Mouse (Mus musculus): ENCODE results near the gene Efcab12. TPM values are rescaled to one million over a fixed set of nuclear protein-coding genes. Genes with fewer than 3 reads are reported as not detected.
A peak's percentile ranks its signal among the peaks of the same experiment; 100 is the strongest.

Gene Efcab12
- polyA plus RNA-seq, 1 experiment from 2014 or later = 2.7 TPM

DNA sequence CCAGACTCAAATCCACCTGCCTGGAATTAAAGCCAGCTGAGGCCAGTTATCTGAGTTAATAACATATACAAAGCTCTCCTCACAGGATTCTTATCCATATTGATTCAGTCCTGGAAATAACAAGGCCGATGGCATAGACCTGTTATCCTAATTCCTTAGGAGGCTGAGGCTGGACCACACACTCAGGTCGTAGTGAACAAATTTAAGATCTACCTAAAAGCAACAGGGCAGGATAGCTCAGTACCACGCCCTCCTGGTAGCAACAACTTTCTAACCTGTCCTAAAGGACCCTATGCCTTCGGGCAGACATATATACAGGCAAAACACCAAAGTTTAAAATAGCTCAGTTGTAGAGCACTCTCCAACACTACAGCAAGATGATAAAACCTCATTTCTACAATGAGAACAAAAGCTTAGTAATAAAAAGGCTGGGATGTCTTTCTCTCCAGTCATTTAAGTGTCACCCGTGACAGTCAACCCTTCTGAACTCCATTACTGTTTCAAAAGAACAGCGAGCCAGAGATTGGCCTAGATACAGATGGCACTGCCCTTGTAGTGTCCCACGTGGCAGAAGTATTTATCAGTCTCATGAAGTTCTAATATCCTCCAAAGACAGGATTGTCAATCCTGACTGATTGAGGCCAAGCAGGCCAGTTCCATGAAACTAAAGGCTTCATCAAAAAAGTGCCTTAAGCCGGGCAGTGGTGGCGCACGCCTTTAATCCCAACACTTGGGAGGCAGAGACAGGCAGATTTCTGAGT lies 33.6 kb downstream of the Efcab12 start:
- no peak overlapping the region for H3K27ac ChIP-seq
- H3K9ac ChIP-seq = no peak overlapping the region
- peaks cover 22% of the 10 kb centered on the region for H3K4me1 ChIP-seq
- H3K4me3 ChIP-seq = no peak overlapping the region
- WGBS = 67% methylated on average over 10 of the region's 10 CpGs
- ATAC-seq (replicated peaks) = no peak
- H3K27me3 ChIP-seq (replicated peaks) = no peaks in the 10 kb centered on the region
- no peak overlapping the region for H3K4me2 ChIP-seq
- H3K9me3 ChIP-seq = no peaks in the 10 kb centered on the region
- peaks cover 26% of the 10 kb centered on the region for H3K36me3 ChIP-seq (replicated peaks)

DNA sequence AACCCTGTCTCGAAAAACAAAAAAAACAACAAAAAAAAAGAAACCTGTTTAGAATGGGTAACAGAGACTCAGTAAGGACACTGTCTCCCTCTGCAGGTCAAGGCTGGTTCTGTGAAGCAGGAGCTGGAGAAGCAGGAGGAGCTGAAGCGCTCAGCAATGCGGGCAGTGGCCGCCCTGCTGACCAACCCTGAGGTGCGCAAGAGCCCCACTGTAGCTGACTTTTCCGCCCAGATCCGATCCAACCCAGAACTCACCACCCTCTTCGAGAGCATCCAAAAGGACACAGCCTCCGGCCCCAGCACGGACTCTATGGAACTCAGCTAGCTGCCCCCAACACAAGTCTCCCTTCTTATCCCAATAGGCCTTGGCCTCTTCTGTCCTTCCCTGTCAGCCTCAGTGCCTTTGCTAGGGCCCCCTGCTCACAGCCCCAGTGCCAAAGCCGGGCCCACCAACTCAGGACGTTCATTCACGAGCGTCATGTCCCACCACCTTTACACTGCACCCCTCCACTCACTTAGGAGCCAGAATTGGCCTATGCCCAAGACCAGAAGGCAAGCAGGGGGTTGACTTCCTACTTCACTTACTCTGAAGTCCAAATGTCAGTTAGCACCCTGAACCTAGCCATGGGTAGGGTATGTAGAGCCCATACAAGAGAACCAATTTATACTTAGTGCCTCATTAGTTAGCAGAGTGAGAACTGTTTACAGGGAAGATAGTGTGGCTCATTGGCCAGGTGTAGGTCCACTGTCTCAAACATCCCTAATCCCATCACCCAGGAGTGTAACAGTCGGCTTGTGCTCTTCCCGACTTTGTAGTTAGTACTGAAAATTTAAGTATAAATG lies 34.5 kb downstream of the Efcab12 start:
- no peak overlapping the region for H3K4me3 ChIP-seq
- 48% methylated on average over 16 of the region's 16 CpGs for WGBS
- H3K9me3 ChIP-seq = no peaks in the 10 kb centered on the region
- no peaks in the 10 kb centered on the region for H3K27me3 ChIP-seq (replicated peaks)
- H3K4me2 ChIP-seq = no peak overlapping the region
- peaks cover 22% of the 10 kb centered on the region for H3K4me1 ChIP-seq
- H3K9ac ChIP-seq = no peak overlapping the region
- no peak overlapping the region for H3K27ac ChIP-seq
- H3K36me3 ChIP-seq (replicated peaks) = peaks cover 30% of the 10 kb centered on the region
- no peak for ATAC-seq (replicated peaks)

DNA sequence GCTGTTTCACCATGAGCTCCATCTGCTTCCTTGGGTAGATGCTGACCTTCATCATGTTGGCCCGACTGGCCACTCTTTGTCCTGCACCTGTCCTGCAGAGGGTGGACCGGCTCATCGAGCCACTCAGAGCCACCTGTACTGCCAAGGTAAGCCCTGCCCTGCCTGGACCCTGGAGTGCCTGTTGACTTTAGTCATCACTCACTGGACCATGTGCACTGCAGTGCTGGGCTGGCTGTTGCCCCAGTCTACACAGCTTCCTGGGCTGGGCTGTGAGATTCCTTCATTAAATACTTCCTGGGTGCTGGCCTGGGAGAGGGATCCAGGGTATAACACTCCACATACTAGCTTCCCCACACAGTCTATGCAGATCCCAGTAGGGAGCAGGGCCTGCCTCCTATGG lies 36.4 kb downstream of the Efcab12 start:
- H3K4me1 ChIP-seq = peaks cover 13% of the 10 kb centered on the region
- H3K4me2 ChIP-seq = no peak overlapping the region
- peaks cover 46% of the 10 kb centered on the region for H3K36me3 ChIP-seq (replicated peaks)
- no peak overlapping the region for H3K9ac ChIP-seq
- WGBS = 97% methylated on average over 3 of the region's 3 CpGs
- no peak for ATAC-seq (replicated peaks)
- H3K9me3 ChIP-seq = no peaks in the 10 kb centered on the region
- no peaks in the 10 kb centered on the region for H3K27me3 ChIP-seq (replicated peaks)
- H3K27ac ChIP-seq = no peak overlapping the region
- H3K4me3 ChIP-seq = no peak overlapping the region

DNA sequence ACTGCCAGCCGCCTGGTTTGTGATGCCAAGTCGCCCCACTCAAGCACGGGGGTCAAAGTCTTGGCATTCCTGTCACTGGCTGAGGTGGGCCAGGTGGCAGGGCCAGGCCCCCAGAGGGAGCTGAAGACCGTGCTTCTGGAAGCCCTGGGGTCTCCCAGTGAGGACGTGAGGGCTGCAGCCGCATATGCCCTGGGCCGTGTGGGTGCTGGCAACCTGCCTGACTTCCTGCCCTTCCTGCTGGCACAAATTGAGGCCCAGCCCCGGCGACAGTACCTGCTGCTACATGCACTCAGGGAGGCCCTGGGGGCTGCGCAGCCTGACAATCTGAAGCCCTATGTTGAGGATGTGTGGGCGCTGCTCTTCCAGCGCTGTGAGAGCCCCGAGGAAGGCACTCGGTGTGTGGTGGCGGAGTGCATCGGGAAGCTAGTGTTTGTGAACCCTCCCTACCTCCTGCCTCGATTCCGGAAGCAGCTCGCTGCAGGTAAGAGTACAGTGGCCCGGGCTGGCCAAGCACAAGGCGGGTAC lies 45.5 kb downstream of the Efcab12 start:
- ATAC-seq (replicated peaks) = no peak
- no peaks in the 10 kb centered on the region for H3K27me3 ChIP-seq (replicated peaks)
- H3K4me1 ChIP-seq = no peaks in the 10 kb centered on the region
- H3K4me3 ChIP-seq = no peak overlapping the region
- H3K36me3 ChIP-seq (replicated peaks) = peaks cover 59% of the 10 kb centered on the region
- no peak overlapping the region for H3K9ac ChIP-seq
- H3K27ac ChIP-seq = no peak overlapping the region
- 92% methylated on average over 21 of the region's 21 CpGs for WGBS
- H3K4me2 ChIP-seq = no peak overlapping the region
- no peaks in the 10 kb centered on the region for H3K9me3 ChIP-seq

- H3K4me3 ChIP-seq = no peak overlapping the region
- no peak overlapping the region for H3K9ac ChIP-seq
- H3K36me3 ChIP-seq (replicated peaks) = peaks cover 61% of the 10 kb centered on the region
- no peak for ATAC-seq (replicated peaks)
- H3K4me2 ChIP-seq = no peak overlapping the region
- H3K27ac ChIP-seq = no peak overlapping the region
- no peaks in the 10 kb centered on the region for H3K4me1 ChIP-seq
- 90% methylated on average over 34 of the region's 34 CpGs for WGBS
- H3K27me3 ChIP-seq (replicated peaks) = no peaks in the 10 kb centered on the region
- H3K9me3 ChIP-seq = no peaks in the 10 kb centered on the region
Observed at GRCm38 (mm10) chr6:115791842-115792686, 46.1 kb downstream of the Efcab12 start.

- H3K4me3 ChIP-seq = no peak overlapping the region
- H3K9ac ChIP-seq = no peak overlapping the region
- H3K9me3 ChIP-seq = no peaks in the 10 kb centered on the region
- H3K36me3 ChIP-seq (replicated peaks) = peaks cover 58% of the 10 kb centered on the region
- no peaks in the 10 kb centered on the region for H3K27me3 ChIP-seq (replicated peaks)
- H3K4me2 ChIP-seq = no peak overlapping the region
- H3K27ac ChIP-seq = no peak overlapping the region
- WGBS = 84% methylated on average over 10 of the region's 10 CpGs
- H3K4me1 ChIP-seq = no peaks in the 10 kb centered on the region
- no peak for ATAC-seq (replicated peaks)
Observed at GRCm38 (mm10) chr6:115791016-115791415, 47.2 kb downstream of the Efcab12 start.

DNA sequence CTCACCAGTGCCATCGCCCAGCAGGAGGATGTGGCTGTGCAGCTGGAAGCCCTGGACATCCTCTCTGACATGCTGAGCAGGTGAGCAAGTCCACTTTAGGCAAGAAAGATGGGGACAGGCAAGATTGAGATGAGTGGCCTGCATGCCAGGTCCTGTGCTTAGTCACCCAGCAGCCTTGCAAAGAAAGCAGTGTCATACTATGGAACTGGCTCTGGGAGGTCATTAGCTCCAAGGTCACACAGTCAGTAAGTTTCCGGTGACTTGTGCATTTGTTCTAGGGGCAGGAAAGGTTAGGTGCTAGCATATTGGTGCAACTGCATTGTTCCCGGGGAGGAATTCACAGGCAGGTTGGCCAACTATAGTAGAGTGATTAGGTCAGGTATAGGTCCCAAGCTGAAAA lies 55.4 kb downstream of the Efcab12 start:
- ATAC-seq (replicated peaks) = no peak
- Histone ChIP-seq H3K27me3 (replicated peaks) (no peaks in the 10 kb centered on the region), H3K4me3 (no peak overlapping the region), H3K9me3 (no peaks in the 10 kb centered on the region), H3K27ac (no peak overlapping the region), H3K36me3 (replicated peaks) (peaks cover 37% of the 10 kb centered on the region), H3K4me1 (no peaks in the 10 kb centered on the region), H3K4me2 (no peak overlapping the region), H3K9ac (no peak overlapping the region)
- WGBS = 97% methylated on average over 3 of the region's 3 CpGs

- peak overlapping the region; percentile 88 for H3K4me2 ChIP-seq
- 70% methylated on average over 9 of the region's 9 CpGs for WGBS
- no peak for ATAC-seq (replicated peaks)
- H3K27me3 ChIP-seq (replicated peaks) = no peaks in the 10 kb centered on the region
- H3K9me3 ChIP-seq = no peaks in the 10 kb centered on the region
- peaks cover 26% of the 10 kb centered on the region for H3K4me1 ChIP-seq
- no peaks in the 10 kb centered on the region for H3K36me3 ChIP-seq (replicated peaks)
- no peak overlapping the region for H3K27ac ChIP-seq
- H3K9ac ChIP-seq = 0 out of 2 replicates have a peak overlapping the region, but pooled peaks have one; percentile 88
- H3K4me3 ChIP-seq = peak overlapping the region; percentile 95
Observed at GRCm38 (mm10) chr6:115776363-115776762, 61.8 kb downstream of the Efcab12 start.

- no peaks in the 10 kb centered on the region for H3K36me3 ChIP-seq (replicated peaks)
- no peak for ATAC-seq (replicated peaks)
- H3K9me3 ChIP-seq = no peaks in the 10 kb centered on the region
- 44% methylated on average over 3 of the region's 3 CpGs for WGBS
- peak overlapping the region; percentile 95 for H3K4me3 ChIP-seq
- H3K9ac ChIP-seq = peak overlapping the region; percentile 88; the same call in 1 of the 2 replicates
- no peak overlapping the region for H3K27ac ChIP-seq
- peaks cover 26% of the 10 kb centered on the region for H3K4me1 ChIP-seq
- H3K4me2 ChIP-seq = peak overlapping the region; percentile 88
- H3K27me3 ChIP-seq (replicated peaks) = no peaks in the 10 kb centered on the region
Observed at GRCm38 (mm10) chr6:115775838-115776237, 62.4 kb downstream of the Efcab12 start.

DNA sequence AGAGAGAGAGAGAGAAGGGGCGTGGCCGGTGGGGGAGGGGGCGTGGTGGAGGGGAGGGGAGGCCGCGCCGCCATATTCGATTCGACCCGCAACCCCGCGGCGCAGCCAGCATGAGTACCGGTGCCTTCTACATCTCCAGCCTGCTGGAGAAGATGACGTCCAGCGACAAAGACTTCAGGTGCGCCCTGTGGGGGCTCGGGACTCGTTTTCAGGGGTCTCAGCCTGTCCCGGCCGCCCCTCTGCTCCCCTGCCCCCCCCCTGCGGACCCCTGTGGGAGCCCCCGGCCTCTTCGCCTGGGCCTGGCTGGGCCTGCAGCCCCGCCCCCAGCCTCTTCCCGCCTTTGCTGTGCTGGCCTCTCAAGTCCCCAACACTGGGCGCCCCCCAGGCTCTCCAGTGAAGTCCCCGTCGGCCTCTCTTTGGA lies 63.7 kb downstream of the Efcab12 start, which contains the start of gene Cand2:
Gene Cand2 (plus strand): TSS at position 38 of the 421 bp plus-strand sequence.
- WGBS = under 1% methylated on average over 25 of the region's 28 CpGs
- Histone ChIP-seq H3K27me3 (replicated peaks) (no peaks in the 10 kb centered on the region), H3K9me3 (no peaks in the 10 kb centered on the region)

DNA sequence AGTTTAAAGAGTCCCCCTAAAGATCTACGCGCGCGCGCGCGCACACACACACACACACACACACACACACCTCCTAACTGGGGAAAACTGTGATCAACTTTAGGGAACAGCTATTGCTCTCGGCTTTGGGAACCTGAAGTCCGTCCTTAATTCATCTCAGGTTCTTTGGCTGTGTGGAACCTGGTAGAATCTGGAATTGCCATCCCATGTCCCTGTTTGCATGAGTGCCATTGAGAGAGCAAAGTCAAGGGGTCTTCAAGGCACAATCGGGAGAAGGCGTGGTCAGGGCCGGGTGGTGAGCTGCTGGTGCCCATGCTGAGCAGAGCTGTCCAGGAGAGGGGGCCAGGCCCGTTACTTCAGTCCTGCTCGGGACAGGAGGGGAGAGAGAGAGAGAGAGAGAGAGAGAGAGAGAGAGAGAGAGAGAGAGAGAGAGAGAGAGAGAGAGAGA lies 64.2 kb downstream of the Efcab12 start:
- Histone ChIP-seq H3K4me2 (peak overlapping the region; percentile 88), H3K4me1 (peaks cover 26% of the 10 kb centered on the region), H3K27ac (peak overlapping the region; percentile 60), H3K36me3 (replicated peaks) (no peaks in the 10 kb centered on the region), H3K4me3 (peak overlapping the region; percentile 95), H3K9me3 (no peaks in the 10 kb centered on the region), H3K27me3 (replicated peaks) (no peaks in the 10 kb centered on the region), H3K9ac (peak overlapping the region; percentile 34)
- peak; percentile 81 for ATAC-seq (replicated peaks)
- under 1% methylated on average over 13 of the region's 14 CpGs for WGBS

More for the DNA sequence above, 63.7 kb downstream of the Efcab12 start, which contains the start of gene Cand2:
- peak within 1 kb of the TSS; percentile 88 for H3K9ac ChIP-seq
- ATAC-seq (replicated peaks) = peak; percentile 80
- peak within 1 kb of the TSS; percentile 80 for H3K27ac ChIP-seq
- no peaks in the 10 kb centered on the region for H3K36me3 ChIP-seq (replicated peaks)
- H3K4me2 ChIP-seq = peak within 1 kb of the TSS; percentile 88
- peak within 1 kb of the TSS; percentile 95 for H3K4me3 ChIP-seq
- H3K4me1 ChIP-seq = peaks cover 26% of the 10 kb centered on the region
